Mouse (Mus musculus): ENCODE measurements around the gene Arhgap42. TPM values are rescaled to one million over a fixed set of nuclear protein-coding genes. Genes with fewer than 3 reads are reported as not detected.

Gene Arhgap42
- 10 to 100 TPM; 16.5 to 33.8 TPM for total RNA-seq (2021)
- long read RNA-seq, experiment 1, partial matches to known transcripts, result 3 of 5 reads
- long read RNA-seq, experiment 1, other reads (novel, unspliced or antisense), result 2 of 5 reads
- long read RNA-seq, experiment 2, partial matches to known transcripts, result 4 of 7 reads
- long read RNA-seq, experiment 2, other reads (novel, unspliced or antisense), result 3 of 7 reads

GRCm38 (mm10) chr9:9238438-9239391, at the start of gene Arhgap42:
Gene Arhgap42 (minus strand): TSS chr9:9239101.
- DNase-seq (ENCODE audit: low spot score in 2 of 2), result peak; percentile 68 to 80

- no peak for DNase-seq (ENCODE audit: low spot score in 2 of 2)
Measured at GRCm38 (mm10) chr9:9288140-9288539, 49.2 kb upstream of the Arhgap42 start.

GRCm38 (mm10) chr9:9269305-9269704, 30.4 kb upstream of the Arhgap42 start:
- DNase-seq (ENCODE audit: low spot score in 2 of 2), result no peak

- no peak for DNase-seq (ENCODE audit: low spot score in 2 of 2)
Measured at GRCm38 (mm10) chr9:9267606-9268601, 29.0 kb upstream of the Arhgap42 start.

GRCm38 (mm10) chr9:9263543-9263942, 24.6 kb upstream of the Arhgap42 start:
- no peak for DNase-seq (ENCODE audit: low spot score in 2 of 2)

GRCm38 (mm10) chr9:9262479-9262878, 23.6 kb upstream of the Arhgap42 start:
- DNase-seq (ENCODE audit: low spot score in 2 of 2), result no peak

- DNase-seq (ENCODE audit: low spot score in 2 of 2), result no peak
Measured at GRCm38 (mm10) chr9:9254764-9255163, 15.9 kb upstream of the Arhgap42 start.

- DNase-seq (ENCODE audit: low spot score in 2 of 2), result no peak
Measured at GRCm38 (mm10) chr9:9248529-9248928, 9.6 kb upstream of the Arhgap42 start.

GRCm38 (mm10) chr9:9245994-9246393, 7.1 kb upstream of the Arhgap42 start:
- DNase-seq (ENCODE audit: low spot score in 2 of 2), result no peak

GRCm38 (mm10) chr9:9243834-9244233, 4.9 kb upstream of the Arhgap42 start:
- DNase-seq (ENCODE audit: low spot score in 2 of 2), result no peak

GRCm38 (mm10) chr9:9241202-9241795, 2.4 kb upstream of the Arhgap42 start:
- peak in 1 of 2 experiments; percentile 6 for DNase-seq (ENCODE audit: low spot score in 2 of 2)

- no peak for DNase-seq (ENCODE audit: low spot score in 2 of 2)
Measured at GRCm38 (mm10) chr9:9237511-9237910, 1.4 kb downstream of the Arhgap42 start.

GRCm38 (mm10) chr9:9229662-9230061, 9.2 kb downstream of the Arhgap42 start:
- DNase-seq (ENCODE audit: low spot score in 2 of 2), result no peak

GRCm38 (mm10) chr9:9224837-9225236, 14.1 kb downstream of the Arhgap42 start:
- no peak for DNase-seq (ENCODE audit: low spot score in 2 of 2)

- DNase-seq (ENCODE audit: low spot score in 2 of 2), result no peak
Measured at GRCm38 (mm10) chr9:9223384-9223783, 15.5 kb downstream of the Arhgap42 start.

- DNase-seq (ENCODE audit: low spot score in 2 of 2), result no peak
Measured at GRCm38 (mm10) chr9:9221950-9222486, 16.9 kb downstream of the Arhgap42 start.

- DNase-seq (ENCODE audit: low spot score in 2 of 2), result no peak
Measured at GRCm38 (mm10) chr9:9221185-9221584, 17.7 kb downstream of the Arhgap42 start.

- no peak for DNase-seq (ENCODE audit: low spot score in 2 of 2)
Measured at GRCm38 (mm10) chr9:9218301-9218700, 20.6 kb downstream of the Arhgap42 start.

- no peak for DNase-seq (ENCODE audit: low spot score in 2 of 2)
Measured at GRCm38 (mm10) chr9:9214849-9215248, 24.1 kb downstream of the Arhgap42 start.

GRCm38 (mm10) chr9:9214296-9214695, 24.6 kb downstream of the Arhgap42 start:
- no peak for DNase-seq (ENCODE audit: low spot score in 2 of 2)

All from adrenal gland, adult 18-20 months (tissue).